Mouse (Mus musculus) ovary, postnatal 10 days (tissue): ENCODE data around the gene Pltp.
A peak's percentile ranks its signal among the peaks of the same experiment; 100 is the strongest.
"Not testable (repeated sequence)": the region's sequence is repeated elsewhere in the genome, so short reads cannot be mapped to it uniquely, and the experiment has no call there.

Source experiments
- DNase-seq: peaks from one replicate; pipeline ENCODE4 v3.0.0; 2022; ENCODE audit warnings: low spot score

Pltp gene

GRCm38 (mm10) chr2:164804533-164805331, 52.8 kb downstream of the Pltp start, which contains the start of the genes Acot8 and Zswim3:
Gene Acot8, minus strand, starts transcription at chr2:164804882.
Gene Zswim3, plus strand, starts transcription at chr2:164805098.
- peak; percentile 97 for DNase-seq

- no peak for DNase-seq
Measured at GRCm38 (mm10) chr2:164803921-164804313, 53.6 kb downstream of the Pltp start.

GRCm38 (mm10) chr2:164803201-164803920, 54.1 kb downstream of the Pltp start:
- DNase-seq: no peak

GRCm38 (mm10) chr2:164800252-164801004, 57.1 kb downstream of the Pltp start:
- no peak for DNase-seq

- DNase-seq: not testable (repeated sequence)
Measured at GRCm38 (mm10) chr2:164798554-164798953, 59.0 kb downstream of the Pltp start.

GRCm38 (mm10) chr2:164795868-164796267, 61.6 kb downstream of the Pltp start:
- no peak for DNase-seq

GRCm38 (mm10) chr2:164794293-164794692, 63.2 kb downstream of the Pltp start:
- peak; percentile 48 for DNase-seq

- DNase-seq: no peak
Measured at GRCm38 (mm10) chr2:164793772-164794171, 63.7 kb downstream of the Pltp start.

GRCm38 (mm10) chr2:164793236-164793635, 64.3 kb downstream of the Pltp start:
- DNase-seq: no peak

GRCm38 (mm10) chr2:164792400-164793190, 64.9 kb downstream of the Pltp start:
- no peak for DNase-seq

GRCm38 (mm10) chr2:164791841-164792261, 65.7 kb downstream of the Pltp start:
- DNase-seq: no peak

GRCm38 (mm10) chr2:164790451-164790850, 67.1 kb downstream of the Pltp start:
- DNase-seq: no peak
